Mouse (Mus musculus): Measurements from ENCODE around the gene Gpx2.

- TF ChIP-seq CTCF (IDR thresholded peaks at IDR 0.05; ENCODE audit: extremely low read depth, insufficient read depth, low read length): no peak
- TF ChIP-seq POLR2A (IDR thresholded peaks at IDR 0.05; ENCODE audit: extremely low read depth, insufficient read depth, low read length): no peak
Measured at GRCm38 (mm10) chr12:76765901-76766630, 29.3 kb downstream of the Gpx2 start.

Measured in cortical plate, adult 2 months (tissue).